ENCODE assay signal across 18 mouse cellular contexts in genomic region chr4:133266248-133266880, GRCm38 (mm10). TPM values are rescaled to one million over a fixed set of nuclear protein-coding genes. Genes with fewer than 3 reads are reported as not detected.
"Had no signal": no experiment of that assay in that cellular context is flagged by ENCODE, and none has a peak within 500 bp of the region (broad histone marks: within the 10 kb centered on the region; RNA-seq: fewer than 3 reads in every experiment).

No protein-coding gene starts in this region.

- H3K27ac ChIP-seq: layer of hippocampus, adult 2 months; limb, embryonic 10.5 days; limb, embryonic 13.5 days; liver, embryonic 13.5 days; stomach, postnatal 0 days had no signal

- H3K9me3 ChIP-seq: limb, embryonic 10.5 days; liver, embryonic 13.5 days had no signal

- DNase-seq: layer of hippocampus, adult 9-11 months; liver; liver, embryonic 13.5 days; lung, adult 2 months; lung, postnatal 14 days; lung, postnatal 4 days; midbrain, embryonic 14.5 days; thymus, adult 18-20 months; thymus, postnatal 36 days had no signal

- H3K4me2 ChIP-seq: limb, embryonic 13.5 days; liver, embryonic 13.5 days; midbrain, embryonic 11.5 days had no signal

- H3K27me3 ChIP-seq: limb, embryonic 13.5 days; liver, embryonic 13.5 days had no signal

- H3K4me3 ChIP-seq: layer of hippocampus, adult 2 months; limb, embryonic 10.5 days; limb, embryonic 13.5 days; liver, embryonic 13.5 days had no signal

- H3K9ac ChIP-seq: limb, embryonic 13.5 days; liver, embryonic 13.5 days had no signal

RNA-seq across cellular contexts. Expression of gene Gpr3, which starts 54.0 kb away (rescaled TPM):
- total RNA-seq: megakaryocyte-erythroid progenitor cell, adult 5-6 weeks had no signal
- polyA plus RNA-seq: liver, embryonic 13.5 days; liver, embryonic 16.5 days; stomach, embryonic 14.5 days had no signal

RNA-seq across cellular contexts. Expression of gene Cd164l2, which starts 54.4 kb away (rescaled TPM):
- total RNA-seq: megakaryocyte progenitor cell, adult 5-6 weeks; megakaryocyte-erythroid progenitor cell, adult 5-6 weeks had no signal
